Mouse (Mus musculus): ENCODE measurements around the gene Slc15a5. TPM values are rescaled to one million over a fixed set of nuclear protein-coding genes. Genes with fewer than 3 reads are reported as not detected.

Gene Slc15a5
- polyA plus RNA-seq, 1 experiment = 0.06 TPM

DNA sequence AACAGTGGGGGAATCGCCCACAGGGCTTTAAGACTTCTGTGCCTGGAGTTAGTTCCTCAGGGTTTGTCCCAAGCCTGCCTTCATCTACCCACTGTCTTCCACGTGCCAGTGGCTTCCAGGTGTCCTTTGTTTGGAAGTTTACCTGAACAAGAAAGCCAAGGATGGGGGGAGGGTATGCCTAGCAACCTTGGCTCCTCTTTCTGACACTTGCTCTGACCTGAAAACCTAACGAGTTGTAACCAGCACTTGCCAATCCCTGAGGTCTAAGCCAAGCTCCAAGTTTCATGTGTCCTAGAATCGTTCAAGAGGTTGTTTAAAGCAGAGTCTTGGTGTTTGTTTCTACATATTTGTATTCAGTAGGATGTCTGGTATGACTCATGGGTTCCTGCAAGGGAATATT, 116.9 kb downstream of the Slc15a5 start:
- H3K4me3 ChIP-seq (ENCODE audit: low read depth, low read length) = no peak overlapping the region
- no peak overlapping the region for H3K27ac ChIP-seq (ENCODE audit: insufficient read depth, low read depth, low read length)
- H3K36me3 ChIP-seq (ENCODE audit: control insufficient read depth, insufficient read depth, low read length) = no peaks in the 10 kb centered on the region
- H3K4me1 ChIP-seq (ENCODE audit: control insufficient read depth, insufficient read depth, insufficient read length, low read length) = no peaks in the 10 kb centered on the region
- TF ChIP-seq CTCF (IDR thresholded peaks at IDR 0.05; ENCODE audit: extremely low read depth, insufficient read length, insufficient replicate concordance, low read depth, low read length) (no peak), POLR2A (IDR thresholded peaks at IDR 0.05; ENCODE audit: low read depth, low read length) (no peak)
- 63% methylated on average over 4 of the region's 4 CpGs for WGBS
- no peaks in the 10 kb centered on the region for H3K27me3 ChIP-seq (ENCODE audit: control insufficient read depth, insufficient read depth, low read length)

DNA sequence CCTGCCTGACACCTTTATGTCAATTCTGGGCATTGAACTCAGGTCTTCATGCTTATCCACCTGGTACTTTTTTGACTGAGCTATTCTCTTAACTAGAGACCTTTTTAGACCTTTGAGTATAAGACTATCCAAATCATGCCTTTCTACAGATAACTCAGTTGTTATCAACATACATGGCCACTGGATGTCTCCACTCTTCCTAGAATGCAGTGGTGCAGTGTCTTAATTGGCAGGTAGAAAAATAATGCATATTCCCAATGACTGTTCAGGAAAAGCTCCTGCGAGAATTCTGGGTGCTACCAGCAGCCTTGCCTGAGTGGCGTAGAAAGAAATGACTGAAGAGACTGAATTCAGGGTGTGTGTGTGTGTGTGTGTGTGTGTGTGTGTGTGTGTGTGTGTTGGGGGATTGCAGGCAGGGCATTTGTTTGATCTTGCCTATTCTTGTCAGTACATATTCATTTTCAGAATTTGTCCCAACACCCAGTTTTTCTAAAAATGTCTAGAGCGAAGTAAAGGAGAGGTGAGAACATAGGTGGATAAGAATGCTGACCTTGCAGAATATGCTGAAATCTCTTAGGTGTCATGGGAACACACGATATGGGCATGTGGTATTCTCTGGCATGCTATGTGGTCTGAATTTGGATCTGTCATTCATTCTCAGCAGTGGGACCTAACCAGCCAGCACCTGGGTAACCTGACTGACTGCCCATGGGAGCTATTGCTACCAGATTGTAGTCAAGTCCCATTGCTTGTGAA, 119.5 kb downstream of the Slc15a5 start:
- TF ChIP-seq CTCF (IDR thresholded peaks at IDR 0.05; ENCODE audit: extremely low read depth, insufficient read length, insufficient replicate concordance, low read depth, low read length) (no peak), POLR2A (IDR thresholded peaks at IDR 0.05; ENCODE audit: low read depth, low read length) (no peak)
- H3K36me3 ChIP-seq (ENCODE audit: control insufficient read depth, insufficient read depth, low read length) = no peaks in the 10 kb centered on the region

DNA sequence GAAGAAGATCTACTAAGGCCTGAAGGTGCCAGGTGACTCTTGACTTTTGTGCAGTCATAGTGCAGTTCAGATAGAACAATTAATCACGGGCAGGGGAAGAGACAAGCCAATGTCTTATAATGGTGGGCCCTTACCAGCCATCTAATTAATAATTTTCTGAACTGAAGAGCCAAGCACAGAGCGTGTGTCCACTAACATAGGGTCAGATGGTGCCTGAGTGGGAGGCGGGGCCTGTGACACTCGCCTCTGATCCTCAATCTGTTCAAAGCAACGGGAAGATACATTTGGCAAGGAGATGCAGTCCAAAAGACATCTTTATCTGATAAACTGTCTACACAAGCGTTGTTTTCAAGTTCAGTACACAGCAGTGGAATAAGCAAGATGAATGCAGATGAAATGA, 122.1 kb downstream of the Slc15a5 start:
- Histone ChIP-seq H3K36me3 (ENCODE audit: control insufficient read depth, insufficient read depth, low read length) (no peaks in the 10 kb centered on the region), H3K27me3 (ENCODE audit: control insufficient read depth, insufficient read depth, low read length) (no peaks in the 10 kb centered on the region), H3K4me1 (ENCODE audit: control insufficient read depth, insufficient read depth, insufficient read length, low read length) (no peaks in the 10 kb centered on the region), H3K27ac (ENCODE audit: insufficient read depth, low read depth, low read length) (no peak overlapping the region), H3K4me3 (ENCODE audit: low read depth, low read length) (no peak overlapping the region)
- WGBS = 81% methylated on average over 6 of the region's 6 CpGs
- no peak for TF ChIP-seq CTCF (IDR thresholded peaks at IDR 0.05; ENCODE audit: extremely low read depth, insufficient read length, insufficient replicate concordance, low read depth, low read length)
- no peak for TF ChIP-seq POLR2A (IDR thresholded peaks at IDR 0.05; ENCODE audit: low read depth, low read length)

More for the DNA sequence above, 119.5 kb downstream of the Slc15a5 start:
- Histone ChIP-seq H3K4me1 (ENCODE audit: control insufficient read depth, insufficient read depth, insufficient read length, low read length) (no peaks in the 10 kb centered on the region), H3K27ac (ENCODE audit: insufficient read depth, low read depth, low read length) (no peak overlapping the region), H3K4me3 (ENCODE audit: low read depth, low read length) (no peak overlapping the region), H3K27me3 (ENCODE audit: control insufficient read depth, insufficient read depth, low read length) (no peaks in the 10 kb centered on the region)
- WGBS = 86% methylated on average over 4 of the region's 4 CpGs

DNA sequence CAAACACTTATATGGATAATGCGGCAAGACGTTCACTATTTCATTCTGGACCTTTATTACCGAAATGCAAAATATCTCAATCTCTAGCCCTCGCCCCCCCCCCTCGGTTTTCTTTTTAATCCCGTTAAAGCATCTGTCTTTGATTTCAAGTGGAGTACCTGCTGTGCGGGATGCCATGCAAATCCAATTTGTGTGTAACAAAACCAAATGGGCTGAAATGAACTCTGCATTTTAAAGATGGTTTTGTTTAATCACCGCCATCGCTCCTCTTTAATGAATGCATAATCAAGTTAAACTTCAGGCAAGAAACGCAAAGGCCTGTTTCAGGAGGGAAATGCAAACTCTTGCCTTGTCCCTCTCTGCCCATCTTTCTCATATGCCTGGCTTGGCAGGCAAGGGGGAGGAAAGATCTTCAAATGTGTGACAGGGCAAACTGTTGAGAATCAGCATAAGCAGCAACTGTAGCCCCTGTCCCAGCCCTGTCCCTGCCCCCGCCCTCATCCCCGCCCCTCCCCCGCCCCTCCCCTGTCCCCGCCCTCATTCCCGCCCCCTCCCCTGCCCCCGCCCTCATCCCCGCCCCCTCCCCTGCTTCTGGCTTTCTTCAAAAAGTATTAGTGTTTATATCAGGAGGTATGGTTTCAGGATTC, 122.8 kb downstream of the Slc15a5 start:
- H3K27me3 ChIP-seq (ENCODE audit: control insufficient read depth, insufficient read depth, low read length) = no peaks in the 10 kb centered on the region
- no peak for TF ChIP-seq POLR2A (IDR thresholded peaks at IDR 0.05; ENCODE audit: low read depth, low read length)
- no peak for TF ChIP-seq CTCF (IDR thresholded peaks at IDR 0.05; ENCODE audit: extremely low read depth, insufficient read length, insufficient replicate concordance, low read depth, low read length)
- H3K4me1 ChIP-seq (ENCODE audit: control insufficient read depth, insufficient read depth, insufficient read length, low read length) = no peaks in the 10 kb centered on the region
- no peaks in the 10 kb centered on the region for H3K36me3 ChIP-seq (ENCODE audit: control insufficient read depth, insufficient read depth, low read length)
- no peak overlapping the region for H3K27ac ChIP-seq (ENCODE audit: insufficient read depth, low read depth, low read length)
- no peak overlapping the region for H3K4me3 ChIP-seq (ENCODE audit: low read depth, low read length)
- WGBS = 53% methylated on average over 16 of the region's 17 CpGs

DNA sequence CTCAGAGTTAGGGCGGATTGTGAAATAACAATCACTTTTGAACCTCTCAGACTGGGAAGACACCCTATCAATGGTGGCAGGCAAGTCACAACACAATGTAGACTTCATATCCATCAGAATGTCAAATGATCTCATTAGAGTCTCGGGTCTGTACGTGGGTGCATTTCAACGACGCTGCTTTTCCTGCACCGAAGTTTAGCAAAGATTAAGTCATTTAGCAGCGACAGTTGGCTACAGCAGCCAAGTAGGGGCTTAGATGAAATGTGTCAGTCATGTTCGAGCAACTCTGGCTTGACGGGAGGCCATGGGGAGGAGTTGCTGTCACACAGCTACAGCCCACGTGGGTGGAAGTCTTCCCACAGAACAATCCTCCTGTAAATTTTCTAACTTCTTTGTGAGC, 133.2 kb downstream of the Slc15a5 start:
- no peak overlapping the region for H3K27ac ChIP-seq (ENCODE audit: insufficient read depth, low read depth, low read length)
- TF ChIP-seq POLR2A (IDR thresholded peaks at IDR 0.05; ENCODE audit: low read depth, low read length) (no peak), CTCF (IDR thresholded peaks at IDR 0.05; ENCODE audit: extremely low read depth, insufficient read length, insufficient replicate concordance, low read depth, low read length) (no peak)
- WGBS = 82% methylated on average over 10 of the region's 10 CpGs
- no peak overlapping the region for H3K4me3 ChIP-seq (ENCODE audit: low read depth, low read length)
- H3K36me3 ChIP-seq (ENCODE audit: control insufficient read depth, insufficient read depth, low read length) = no peaks in the 10 kb centered on the region
- no peaks in the 10 kb centered on the region for H3K27me3 ChIP-seq (ENCODE audit: control insufficient read depth, insufficient read depth, low read length)
- no peaks in the 10 kb centered on the region for H3K4me1 ChIP-seq (ENCODE audit: control insufficient read depth, insufficient read depth, insufficient read length, low read length)

DNA sequence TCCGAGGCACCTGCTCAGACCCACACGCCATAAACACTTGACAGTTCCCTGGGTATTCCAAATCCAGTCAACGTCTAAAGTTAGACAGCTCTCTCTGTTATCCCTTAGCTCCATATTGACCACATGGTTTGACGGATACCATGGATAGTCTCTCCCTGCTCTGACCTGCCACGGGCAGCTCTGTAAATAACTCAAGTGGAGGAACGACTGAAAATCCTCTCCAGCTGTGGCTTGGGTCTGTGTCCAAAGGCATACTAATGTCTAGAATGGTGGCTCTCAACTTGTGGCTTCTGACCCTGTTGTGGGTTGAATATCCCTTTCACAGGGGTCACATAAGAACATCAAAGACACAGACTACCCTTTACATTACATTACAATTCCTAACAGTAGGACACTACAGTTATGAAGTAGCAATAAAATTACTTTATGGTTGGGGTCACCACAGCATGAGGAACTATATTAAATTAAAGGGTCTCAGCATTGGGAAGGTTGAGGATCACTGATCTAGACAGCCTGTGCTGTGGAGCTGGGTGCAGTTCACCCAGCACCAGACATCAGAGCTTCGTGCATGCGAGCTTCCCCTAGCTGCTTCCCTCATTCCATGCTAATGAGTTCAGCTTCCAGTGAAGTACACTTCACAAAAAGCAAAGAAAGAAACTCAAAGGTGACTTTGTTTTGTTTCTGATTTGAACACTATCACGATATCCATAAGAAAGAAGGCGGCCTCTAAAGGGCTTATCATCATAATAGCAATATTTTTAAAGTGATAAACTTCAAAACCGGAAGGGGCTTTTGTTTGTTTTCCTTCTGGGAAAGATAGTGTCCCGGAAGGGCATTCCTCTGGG, 139.1 kb downstream of the Slc15a5 start:
- H3K36me3 ChIP-seq (ENCODE audit: control insufficient read depth, insufficient read depth, low read length) = no peaks in the 10 kb centered on the region
- 48% methylated on average over 12 of the region's 12 CpGs for WGBS

More for the DNA sequence above, 139.1 kb downstream of the Slc15a5 start:
- Histone ChIP-seq H3K4me3 (ENCODE audit: low read depth, low read length) (no peak overlapping the region), H3K27me3 (ENCODE audit: control insufficient read depth, insufficient read depth, low read length) (no peaks in the 10 kb centered on the region), H3K27ac (ENCODE audit: insufficient read depth, low read depth, low read length) (no peak overlapping the region), H3K4me1 (ENCODE audit: control insufficient read depth, insufficient read depth, insufficient read length, low read length) (no peaks in the 10 kb centered on the region)
- no peak for TF ChIP-seq CTCF (IDR thresholded peaks at IDR 0.05; ENCODE audit: extremely low read depth, insufficient read length, insufficient replicate concordance, low read depth, low read length)
- TF ChIP-seq POLR2A (IDR thresholded peaks at IDR 0.05; ENCODE audit: low read depth, low read length) = no peak

Measured in small intestine, adult 2 months (tissue).